Comparison of ENCODE assay signal across 11 mouse cellular contexts in genomic region chr9:61714331-61715035, GRCm38 (mm10).
DNase-seq lines count a peak whose midpoint lies in the region; ATAC-seq and TF ChIP-seq lines count a peak whose summit lies in the region.
"Had no signal": no experiment of that assay in that cellular context is flagged by ENCODE, and none has a peak within 500 bp of the region (broad histone marks: within the 10 kb centered on the region; RNA-seq: fewer than 3 reads in every experiment).

No protein-coding gene starts in this region.

- WGBS in kidney, embryonic 16.5 days: 11% methylated on average over 19 of the region's 19 CpGs
- 25% methylated on average over 19 of the region's 19 CpGs for WGBS in forebrain, embryonic 13.5 days
- WGBS in limb, embryonic 13.5 days: 5% methylated on average over 19 of the region's 19 CpGs

- DNase-seq in kidney, adult 8-10 months: no peak
- peak; percentile 90 for DNase-seq in brain, embryonic 14.5 days (ENCODE audit: low read depth)
- no peak for DNase-seq in adipocyte (ENCODE audit: low spot score)
- DNase-seq in heart, adult 8-10 months (ENCODE audit: low spot score): no peak
- DNase-seq in adrenal gland, postnatal 36 days: no peak
- DNase-seq: adrenal gland, postnatal 10 days had no signal

- peaks cover 15% of the 10 kb centered on the region; the same call in 1 of the 2 replicates for H3K4me1 ChIP-seq in kidney, embryonic 16.5 days (ENCODE audit: insufficient read depth, low read length)
- peaks cover 31% of the 10 kb centered on the region for H3K4me1 ChIP-seq in forebrain, embryonic 13.5 days
- peaks cover 57% of the 10 kb centered on the region for H3K4me1 ChIP-seq in limb, embryonic 13.5 days
- H3K4me1 ChIP-seq: liver, embryonic 12.5 days had no signal

- TF ChIP-seq POLR2A in brain, embryonic 14.5 days (IDR thresholded peaks at IDR 0.05; ENCODE audit: borderline replicate concordance, extremely low read depth, insufficient read depth, insufficient read length, poor library complexity, severe bottlenecking): no peak

- peak; percentile 33 for ATAC-seq in kidney, embryonic 16.5 days (ENCODE audit: low FRiP score, low TSS enrichment)
- ATAC-seq in forebrain, embryonic 13.5 days: no peak
- ATAC-seq in limb, embryonic 13.5 days (ENCODE audit: low FRiP score, low read depth): peak; percentile 88
- ATAC-seq: liver, embryonic 12.5 days had no signal

- H3K27ac ChIP-seq in kidney, embryonic 16.5 days (ENCODE audit: low read length): peak overlapping the region; percentile 31; the same call in 1 of the 2 replicates
- peak overlapping the region; percentile 31; the same call in 1 of the 2 replicates for H3K27ac ChIP-seq in forebrain, embryonic 13.5 days
- H3K27ac ChIP-seq in limb, embryonic 13.5 days: peak overlapping the region; percentile 83
- H3K27ac ChIP-seq: embryonic facial prominence, embryonic 12.5 days; liver, embryonic 12.5 days had no signal

- no peaks in the 10 kb centered on the region for H3K9me3 ChIP-seq in kidney, embryonic 16.5 days (ENCODE audit: low read length)
- peaks cover 4% of the 10 kb centered on the region for H3K9me3 ChIP-seq in forebrain, embryonic 13.5 days (replicated peaks)
- no peaks in the 10 kb centered on the region for H3K9me3 ChIP-seq in limb, embryonic 13.5 days
- H3K9me3 ChIP-seq: embryonic facial prominence, embryonic 12.5 days; liver, embryonic 12.5 days had no signal

- H3K4me3 ChIP-seq in kidney, embryonic 16.5 days (ENCODE audit: low read length): no peak overlapping the region
- no peak overlapping the region for H3K4me3 ChIP-seq in forebrain, embryonic 13.5 days
- H3K4me3 ChIP-seq in limb, embryonic 13.5 days: no peak overlapping the region
- H3K4me3 ChIP-seq: embryonic facial prominence, embryonic 12.5 days; liver, embryonic 12.5 days had no signal

- peaks cover 8% of the 10 kb centered on the region; the same call in 1 of the 2 replicates for H3K27me3 ChIP-seq in kidney, embryonic 16.5 days (ENCODE audit: insufficient read depth, low read length)
- H3K27me3 ChIP-seq in forebrain, embryonic 13.5 days: peaks cover 9% of the 10 kb centered on the region; the same call in 1 of the 2 replicates
- peaks cover 44% of the 10 kb centered on the region for H3K27me3 ChIP-seq in limb, embryonic 13.5 days
- H3K27me3 ChIP-seq: embryonic facial prominence, embryonic 12.5 days had no signal

- no peaks in the 10 kb centered on the region for H3K36me3 ChIP-seq in kidney, embryonic 16.5 days (ENCODE audit: insufficient read depth, low read length)
- H3K36me3 ChIP-seq in forebrain, embryonic 13.5 days (ENCODE audit: poor library complexity, severe bottlenecking): no peaks in the 10 kb centered on the region
- no peaks in the 10 kb centered on the region for H3K36me3 ChIP-seq in limb, embryonic 13.5 days
- H3K36me3 ChIP-seq: embryonic facial prominence, embryonic 12.5 days; liver, embryonic 12.5 days had no signal

- H3K4me2 ChIP-seq in kidney, embryonic 16.5 days (replicated peaks; ENCODE audit: low read depth, low read length): peak overlapping the region; percentile 8; the same call in 1 of the 2 replicates
- H3K4me2 ChIP-seq in forebrain, embryonic 13.5 days: no peak overlapping the region; the same call in 1 of the 2 replicates
- peak overlapping the region; percentile 44 for H3K4me2 ChIP-seq in limb, embryonic 13.5 days (replicated peaks)
- H3K4me2 ChIP-seq: embryonic facial prominence, embryonic 12.5 days; liver, embryonic 12.5 days had no signal

- TF ChIP-seq CTCF in brain, embryonic 14.5 days (IDR thresholded peaks at IDR 0.05; ENCODE audit: borderline replicate concordance, extremely low read depth, insufficient read depth, insufficient read length): no peak

- no peak overlapping the region for H3K9ac ChIP-seq in kidney, embryonic 16.5 days (replicated peaks; ENCODE audit: low read length)
- no peak overlapping the region for H3K9ac ChIP-seq in forebrain, embryonic 13.5 days
- no peak overlapping the region for H3K9ac ChIP-seq in limb, embryonic 13.5 days
- H3K9ac ChIP-seq: embryonic facial prominence, embryonic 12.5 days; liver, embryonic 12.5 days had no signal

Comparison
In these comparisons a context has a peak if more than half of its experiments do, and no peak if none do; other contexts are left out.
1. H3K27ac ChIP-seq: peak in every context shown above with its lines; median percentile 83 in limb, embryonic 13.5 days; 31 in kidney, embryonic 16.5 days; 31 in forebrain, embryonic 13.5 days.